Mouse (Mus musculus): ENCODE measurements around the gene Gnaq. TPM values are rescaled to one million over a fixed set of nuclear protein-coding genes. Genes with fewer than 3 reads are reported as not detected.
A peak's percentile ranks its signal among the peaks of the same experiment; 100 is the strongest.

Gene Gnaq
- polyA plus RNA-seq, 1 experiment: 54.4 TPM

- Histone ChIP-seq H3K27ac (ENCODE audit: insufficient read depth, low read length) (no peak overlapping the region), H3K4me3 (ENCODE audit: insufficient read depth, low read length) (no peak overlapping the region), H3K4me1 (ENCODE audit: control insufficient read depth, insufficient read depth, low read length) (no peaks in the 10 kb centered on the region)
- no peak for TF ChIP-seq CTCF (IDR thresholded peaks at IDR 0.05; ENCODE audit: borderline replicate concordance, insufficient read depth, low read length)
- no peak for TF ChIP-seq POLR2A (IDR thresholded peaks at IDR 0.05; ENCODE audit: low read depth, low read length)
Measured at GRCm38 (mm10) chr19:16121301-16121700, 11.3 kb upstream of the Gnaq start.

- H3K27ac ChIP-seq (ENCODE audit: insufficient read depth, low read length): no peak overlapping the region
- no peak overlapping the region for H3K4me3 ChIP-seq (ENCODE audit: insufficient read depth, low read length)
- TF ChIP-seq POLR2A (IDR thresholded peaks at IDR 0.05; ENCODE audit: low read depth, low read length): no peak
- TF ChIP-seq CTCF (IDR thresholded peaks at IDR 0.05; ENCODE audit: borderline replicate concordance, insufficient read depth, low read length): no peak
- peaks cover 9% of the 10 kb centered on the region for H3K4me1 ChIP-seq (ENCODE audit: control insufficient read depth, insufficient read depth, low read length)
Measured at GRCm38 (mm10) chr19:16128715-16129114, 3.9 kb upstream of the Gnaq start.

- no peak overlapping the region for H3K4me3 ChIP-seq (ENCODE audit: insufficient read depth, low read length)
- peaks cover 9% of the 10 kb centered on the region for H3K4me1 ChIP-seq (ENCODE audit: control insufficient read depth, insufficient read depth, low read length)
- TF ChIP-seq CTCF (IDR thresholded peaks at IDR 0.05; ENCODE audit: borderline replicate concordance, insufficient read depth, low read length): no peak
- TF ChIP-seq POLR2A (IDR thresholded peaks at IDR 0.05; ENCODE audit: low read depth, low read length): no peak
- H3K27ac ChIP-seq (ENCODE audit: insufficient read depth, low read length): no peak overlapping the region
Measured at GRCm38 (mm10) chr19:16129171-16129570, 3.5 kb upstream of the Gnaq start.

- H3K4me3 ChIP-seq (ENCODE audit: insufficient read depth, low read length): no peak overlapping the region
- H3K27ac ChIP-seq (ENCODE audit: insufficient read depth, low read length): peak overlapping the region; percentile 68
- peaks cover 10% of the 10 kb centered on the region for H3K4me1 ChIP-seq (ENCODE audit: control insufficient read depth, insufficient read depth, low read length)
- TF ChIP-seq CTCF (IDR thresholded peaks at IDR 0.05; ENCODE audit: borderline replicate concordance, insufficient read depth, low read length) (no peak), POLR2A (IDR thresholded peaks at IDR 0.05; ENCODE audit: low read depth, low read length) (no peak)
Measured at GRCm38 (mm10) chr19:16130476-16130875, 2.2 kb upstream of the Gnaq start.

GRCm38 (mm10) chr19:16131831-16132230, 800 bp upstream of the Gnaq start:
- peak overlapping the region; percentile 85 for H3K27ac ChIP-seq (ENCODE audit: insufficient read depth, low read length)
- TF ChIP-seq POLR2A (IDR thresholded peaks at IDR 0.05; ENCODE audit: low read depth, low read length): no peak; the same call in 1 of the 2 replicates
- TF ChIP-seq CTCF (IDR thresholded peaks at IDR 0.05; ENCODE audit: borderline replicate concordance, insufficient read depth, low read length): no peak
- peak overlapping the region; percentile 72 for H3K4me3 ChIP-seq (ENCODE audit: insufficient read depth, low read length)

GRCm38 (mm10) chr19:16132340-16132790, 266 bp upstream of the Gnaq start:
- H3K27ac ChIP-seq (ENCODE audit: insufficient read depth, low read length): peak overlapping the region; percentile 85
- H3K4me3 ChIP-seq (ENCODE audit: insufficient read depth, low read length): peak overlapping the region; percentile 72
- TF ChIP-seq POLR2A (IDR thresholded peaks at IDR 0.05; ENCODE audit: low read depth, low read length): peak; percentile 65
- no peak for TF ChIP-seq CTCF (IDR thresholded peaks at IDR 0.05; ENCODE audit: borderline replicate concordance, insufficient read depth, low read length)

More at GRCm38 (mm10) chr19:16131831-16132230, 800 bp upstream of the Gnaq start:
- H3K4me1 ChIP-seq (ENCODE audit: control insufficient read depth, insufficient read depth, low read length): peaks cover 11% of the 10 kb centered on the region

GRCm38 (mm10) chr19:16132865-16133720, 462 bp downstream of the Gnaq start:
- H3K27ac ChIP-seq (ENCODE audit: insufficient read depth, low read length): peak overlapping the region; percentile 68
- peak overlapping the region; percentile 97 for H3K4me3 ChIP-seq (ENCODE audit: insufficient read depth, low read length)
- peaks cover 11% of the 10 kb centered on the region for H3K4me1 ChIP-seq (ENCODE audit: control insufficient read depth, insufficient read depth, low read length)
- peak; percentile 41; the same call in 1 of the 2 replicates for TF ChIP-seq POLR2A (IDR thresholded peaks at IDR 0.05; ENCODE audit: low read depth, low read length)
- TF ChIP-seq CTCF (IDR thresholded peaks at IDR 0.05; ENCODE audit: borderline replicate concordance, insufficient read depth, low read length): no peak

More at GRCm38 (mm10) chr19:16132340-16132790, 266 bp upstream of the Gnaq start:
- peaks cover 11% of the 10 kb centered on the region for H3K4me1 ChIP-seq (ENCODE audit: control insufficient read depth, insufficient read depth, low read length)

GRCm38 (mm10) chr19:16133721-16134570, 1.3 kb downstream of the Gnaq start:
- no peak for TF ChIP-seq POLR2A (IDR thresholded peaks at IDR 0.05; ENCODE audit: low read depth, low read length)
- no peak for TF ChIP-seq CTCF (IDR thresholded peaks at IDR 0.05; ENCODE audit: borderline replicate concordance, insufficient read depth, low read length)
- peak overlapping the region; percentile 39 for H3K27ac ChIP-seq (ENCODE audit: insufficient read depth, low read length)
- H3K4me3 ChIP-seq (ENCODE audit: insufficient read depth, low read length): peak overlapping the region; percentile 97
- H3K4me1 ChIP-seq (ENCODE audit: control insufficient read depth, insufficient read depth, low read length): peaks cover 16% of the 10 kb centered on the region

- Histone ChIP-seq H3K27ac (ENCODE audit: insufficient read depth, low read length) (no peak overlapping the region), H3K4me1 (ENCODE audit: control insufficient read depth, insufficient read depth, low read length) (peaks cover 15% of the 10 kb centered on the region), H3K4me3 (ENCODE audit: insufficient read depth, low read length) (no peak overlapping the region)
- TF ChIP-seq POLR2A (IDR thresholded peaks at IDR 0.05; ENCODE audit: low read depth, low read length): no peak
- no peak for TF ChIP-seq CTCF (IDR thresholded peaks at IDR 0.05; ENCODE audit: borderline replicate concordance, insufficient read depth, low read length)
Measured at GRCm38 (mm10) chr19:16138064-16138580, 5.5 kb downstream of the Gnaq start.

All from embryonic fibroblast, embryonic 13.5 days (primary cell).